In the genomic region with DNA sequence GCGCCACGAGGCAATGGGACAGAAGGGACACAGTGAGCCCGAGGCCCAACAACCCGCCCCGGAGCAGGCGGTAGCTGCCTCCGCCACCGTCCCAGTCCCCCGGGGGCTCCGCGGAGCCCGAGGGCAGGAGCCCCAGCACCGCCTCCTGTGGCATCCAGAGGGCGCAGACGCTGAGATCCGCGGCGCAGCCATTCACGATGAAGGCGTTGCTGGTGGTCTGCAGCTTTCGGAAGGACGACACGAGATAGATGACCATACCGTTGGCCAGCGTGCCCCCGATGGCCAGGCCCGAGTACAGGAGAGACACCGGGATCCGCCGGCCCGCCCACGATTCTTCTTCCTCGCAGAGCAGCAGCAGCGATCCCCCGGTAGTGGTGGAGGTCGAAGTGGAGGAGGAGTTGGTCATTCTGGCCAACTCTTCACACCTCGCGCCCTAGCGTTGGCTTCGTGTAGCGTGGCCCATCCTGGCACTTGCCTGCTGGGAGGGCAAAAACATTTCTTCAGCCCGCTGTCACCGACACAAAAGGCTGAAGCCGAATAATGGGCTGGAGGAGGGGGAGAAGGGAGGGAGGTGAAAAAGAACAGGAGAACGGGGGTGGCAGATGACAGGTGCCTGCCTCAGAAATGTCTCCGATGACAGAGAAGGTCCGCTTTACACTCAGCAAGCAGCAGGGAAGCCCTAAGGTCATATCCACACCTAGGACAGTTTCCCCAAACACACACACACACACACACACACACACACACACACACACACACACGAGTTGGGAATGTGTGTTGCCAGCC, we compare ENCODE assay signal across 8 mouse cellular contexts. TPM values are rescaled to one million over a fixed set of nuclear protein-coding genes. Genes with fewer than 3 reads are reported as not detected.
DNase-seq lines count a peak whose midpoint lies in the region; ATAC-seq and TF ChIP-seq lines count a peak whose summit lies in the region.

No protein-coding gene starts in this region.

- H3K36me3 ChIP-seq in ES-E14 (ENCODE audit: control insufficient read depth, insufficient read depth, low read length, poor library complexity, severe bottlenecking) = no peaks in the 10 kb centered on the region
- no peaks in the 10 kb centered on the region for H3K36me3 ChIP-seq in embryonic facial prominence, embryonic 15.5 days
- no peaks in the 10 kb centered on the region for H3K36me3 ChIP-seq in limb, embryonic 11.5 days (ENCODE audit: control insufficient read depth, insufficient read depth, low read length)
- H3K36me3 ChIP-seq in midbrain, embryonic 13.5 days = no peaks in the 10 kb centered on the region
- no peaks in the 10 kb centered on the region for H3K36me3 ChIP-seq in stomach, postnatal 0 days (ENCODE audit: control insufficient read depth, insufficient read depth, low read length)

- no peak; the same call in 1 of the 2 replicates for ATAC-seq in embryonic facial prominence, embryonic 15.5 days (ENCODE audit: insufficient number of reproducible peaks, low FRiP score, low TSS enrichment, low read depth)
- ATAC-seq in limb, embryonic 11.5 days (ENCODE audit: insufficient number of reproducible peaks, low FRiP score, low TSS enrichment, low read depth) = no peak
- peak; percentile 18 for ATAC-seq in midbrain, embryonic 13.5 days
- ATAC-seq in stomach, postnatal 0 days (ENCODE audit: low FRiP score, low TSS enrichment) = peak; percentile 51

- DNase-seq in cerebellum, postnatal 10 days = peak; percentile 54 to 61
- no peak for DNase-seq in cerebellum, adult 11 months
- DNase-seq in ES-E14 (ENCODE audit: low read depth, low spot score) = peak; percentile 3
- DNase-seq in heart, postnatal 14 days = peak; percentile 13 to 21
- no peak for DNase-seq in limb, embryonic 11.5 days (ENCODE audit: low spot score)
- DNase-seq in stomach, postnatal 0 days (ENCODE audit: low spot score) = peak; percentile 34

- peak overlapping the region; percentile 47 to 66; a peak in 3 of 4 replicates for H3K4me3 ChIP-seq in ES-E14 (ENCODE audit: insufficient read depth in 1 of 2, low read depth in 1 of 2, low read length in 2 of 2, poor library complexity in 1 of 2, severe bottlenecking in 1 of 2)
- peak overlapping the region; percentile 46 for H3K4me3 ChIP-seq in embryonic facial prominence, embryonic 15.5 days (replicated peaks)
- peak overlapping the region; percentile 51 for H3K4me3 ChIP-seq in limb, embryonic 11.5 days (ENCODE audit: low read depth, low read length)
- peak overlapping the region; percentile 64 for H3K4me3 ChIP-seq in midbrain, embryonic 13.5 days (replicated peaks)
- H3K4me3 ChIP-seq in stomach, postnatal 0 days (ENCODE audit: low read depth, low read length) = peak overlapping the region; percentile 52

- whole genome bisulfite sequencing in embryonic facial prominence, embryonic 15.5 days = under 1% methylated on average over 48 of the region's 48 CpGs
- WGBS in limb, embryonic 11.5 days = under 1% methylated on average over 48 of the region's 48 CpGs
- under 1% methylated on average over 48 of the region's 48 CpGs for WGBS in midbrain, embryonic 13.5 days
- WGBS in stomach, postnatal 0 days = under 1% methylated on average over 46 of the region's 48 CpGs

- peaks cover 0 to 5% of the 10 kb centered on the region in 2 experiments; a peak in 1 of 4 replicates for H3K4me1 ChIP-seq in ES-E14 (ENCODE audit: control insufficient read depth in 2 of 2, insufficient read depth in 2 of 2, low read length in 2 of 2, poor library complexity in 1 of 2)
- H3K4me1 ChIP-seq in embryonic facial prominence, embryonic 15.5 days = peaks cover 22% of the 10 kb centered on the region
- peaks cover 14% of the 10 kb centered on the region for H3K4me1 ChIP-seq in limb, embryonic 11.5 days (ENCODE audit: control insufficient read depth, insufficient read depth, low read length)
- peaks cover 25% of the 10 kb centered on the region for H3K4me1 ChIP-seq in midbrain, embryonic 13.5 days (replicated peaks)
- H3K4me1 ChIP-seq in stomach, postnatal 0 days (replicated peaks; ENCODE audit: control insufficient read depth, insufficient read depth) = peaks cover 4% of the 10 kb centered on the region

- in situ Hi-C loops in ES-E14 (cut with MboI; ENCODE audit: low sequenced_read_pairs in 2 of 2, unreplicated experiment in 2 of 2) = no loop called here

- peaks cover 55% of the 10 kb centered on the region for H3K27me3 ChIP-seq in embryonic facial prominence, embryonic 15.5 days
- peaks cover 41% of the 10 kb centered on the region for H3K27me3 ChIP-seq in limb, embryonic 11.5 days (ENCODE audit: control insufficient read depth, insufficient read depth, low read length)
- peaks cover 68% of the 10 kb centered on the region for H3K27me3 ChIP-seq in midbrain, embryonic 13.5 days
- peaks cover 11% of the 10 kb centered on the region for H3K27me3 ChIP-seq in stomach, postnatal 0 days (ENCODE audit: control insufficient read depth, insufficient read depth, low read length)

- intact Hi-C loops in heart, postnatal 14 days (cut with DNase I) = loop anchor here (5.0 kb wide), 2 partner anchors 60 to 75 kb away; no protein-coding TSS in a partner anchor

- H3K9me3 ChIP-seq in ES-E14 (ENCODE audit: control insufficient read depth, insufficient read depth, low read depth, low read length) = no peaks in the 10 kb centered on the region
- H3K9me3 ChIP-seq in embryonic facial prominence, embryonic 15.5 days (replicated peaks) = no peaks in the 10 kb centered on the region
- no peaks in the 10 kb centered on the region for H3K9me3 ChIP-seq in limb, embryonic 11.5 days (ENCODE audit: control insufficient read depth, low read length)
- no peaks in the 10 kb centered on the region for H3K9me3 ChIP-seq in midbrain, embryonic 13.5 days
- H3K9me3 ChIP-seq in stomach, postnatal 0 days (ENCODE audit: control insufficient read depth, low read length) = no peaks in the 10 kb centered on the region

- peak; percentile 47 for TF ChIP-seq CTCF in stomach, postnatal 0 days (IDR thresholded peaks at IDR 0.05; ENCODE audit: low read depth)

- H3K27ac ChIP-seq in ES-E14 (ENCODE audit: insufficient read depth, low read depth, low read length, poor library complexity, severe bottlenecking) = no peak overlapping the region
- no peak overlapping the region for H3K27ac ChIP-seq in embryonic facial prominence, embryonic 15.5 days (replicated peaks)
- no peak overlapping the region for H3K27ac ChIP-seq in limb, embryonic 11.5 days (replicated peaks; ENCODE audit: low read depth, low read length)
- no peak overlapping the region; the same call in 1 of the 2 replicates for H3K27ac ChIP-seq in midbrain, embryonic 13.5 days
- no peak overlapping the region for H3K27ac ChIP-seq in stomach, postnatal 0 days (replicated peaks)

- H3K9ac ChIP-seq in ES-E14 (ENCODE audit: insufficient read depth, low read depth, low read length, poor library complexity, severe bottlenecking) = peak overlapping the region; percentile 36; the same call in 1 of the 2 replicates
- peak overlapping the region; percentile 13; the same call in 1 of the 2 replicates for H3K9ac ChIP-seq in embryonic facial prominence, embryonic 15.5 days
- peak overlapping the region; percentile 45 for H3K9ac ChIP-seq in limb, embryonic 11.5 days (ENCODE audit: low read length)
- H3K9ac ChIP-seq in midbrain, embryonic 13.5 days (replicated peaks) = peak overlapping the region; percentile 67
- H3K9ac ChIP-seq in stomach, postnatal 0 days (ENCODE audit: low read length) = peak overlapping the region; percentile 48

- TF ChIP-seq EP300 in stomach, postnatal 0 days (optimal IDR thresholded peaks at IDR 0.05) = no peak

- H3K4me2 ChIP-seq in embryonic facial prominence, embryonic 15.5 days (replicated peaks) = peak overlapping the region; percentile 97
- peak overlapping the region; percentile 98 for H3K4me2 ChIP-seq in limb, embryonic 11.5 days (ENCODE audit: low read depth, severe bottlenecking)
- H3K4me2 ChIP-seq in midbrain, embryonic 13.5 days (replicated peaks) = peak overlapping the region; percentile 100
- H3K4me2 ChIP-seq in stomach, postnatal 0 days (replicated peaks; ENCODE audit: low read depth) = peak overlapping the region; percentile 93

TF ChIP-seq in ES-E14, 5 proteins besides CTCF, POLR2A, EP300 and RAD21:
- no peak for TF ChIP-seq HCFC1 (IDR thresholded peaks at IDR 0.05; ENCODE audit: borderline replicate concordance, insufficient read depth, low read length)
- no peak for TF ChIP-seq CHD2 (IDR thresholded peaks at IDR 0.05; ENCODE audit: low read depth, low read length)
- TF ChIP-seq MAFK (IDR thresholded peaks at IDR 0.05; ENCODE audit: insufficient read depth, low read depth, low read length) = no peak
- no peak for TF ChIP-seq ZNF384 (IDR thresholded peaks at IDR 0.05; ENCODE audit: low read depth, low read length)
- no peak for TF ChIP-seq ZC3H11A (IDR thresholded peaks at IDR 0.05; ENCODE audit: borderline replicate concordance, low read depth, low read length)

RNA-seq across cellular contexts. Expression of a gene that starts 0.9 kb away (rescaled TPM):
- not detected in 2 replicates for total RNA-seq in ES-E14 (2012; rRNA removed)
- 0.85 and 3.3 TPM in 2 replicates for polyA plus RNA-seq in embryonic facial prominence, embryonic 15.5 days (2015; fragmentation: Nextera tagmentation; extraction: Ambion mirVana)
- under 1 TPM; 0.10 to 0.12 TPM for total RNA-seq in heart, postnatal 14 days (2021)
- 0.08 and 0.23 TPM in 2 replicates for polyA plus RNA-seq in limb, embryonic 11.5 days (2014; fragmentation: Nextera tagmentation; extraction: Ambion mirVana)
- 1.5 and 1.7 TPM in 2 replicates for polyA plus RNA-seq in midbrain, embryonic 13.5 days (2015; fragmentation: Nextera tagmentation; extraction: Ambion mirVana)
- polyA plus RNA-seq in stomach, postnatal 0 days (2015; fragmentation: Nextera tagmentation; extraction: Ambion mirVana) = 1.1 and 1.4 TPM in 2 replicates

Comparison
In these comparisons a context has a peak if more than half of its experiments do, and no peak if none do; other contexts are left out.
1. DNase-seq: peak in cerebellum, postnatal 10 days (2 of 2), ES-E14 (single experiment), heart, postnatal 14 days (2 of 2) and stomach, postnatal 0 days (single experiment); none in cerebellum, adult 11 months (single experiment) and limb, embryonic 11.5 days (single experiment).
2. H3K9ac ChIP-seq: peak in every context shown above with its lines; median percentile 67 in midbrain, embryonic 13.5 days; 48 in stomach, postnatal 0 days; 45 in limb, embryonic 11.5 days; 36 in ES-E14; 13 in embryonic facial prominence, embryonic 15.5 days.
3. ATAC-seq: peak in midbrain, embryonic 13.5 days (single experiment) and stomach, postnatal 0 days (single experiment); none in embryonic facial prominence, embryonic 15.5 days (single experiment) and limb, embryonic 11.5 days (single experiment).
4. Peak in every context shown above with its lines, with median percentiles within 50 percentile points of each other: H3K4me3 ChIP-seq and H3K4me2 ChIP-seq.